Mouse (Mus musculus): ENCODE data around the gene Pttg1ip. TPM values are rescaled to one million over a fixed set of nuclear protein-coding genes. Genes with fewer than 3 reads are reported as not detected.

The Pttg1ip gene
- 198 and 200 TPM in 2 replicates for polyA plus RNA-seq (2014; fragmentation: Nextera tagmentation; extraction: Ambion mirVana)

- under 1% methylated on average over 64 of the region's 64 CpGs for WGBS
- Histone ChIP-seq H3K27ac (ENCODE audit: low read length) (peak within 1 kb of the TSS; percentile 91), H3K9me3 (ENCODE audit: control insufficient read depth, low read depth, low read length) (no peaks in the 10 kb centered on the region), H3K27me3 (ENCODE audit: control insufficient read depth, insufficient read depth, low read length) (no peaks in the 10 kb centered on the region), H3K36me3 (ENCODE audit: control insufficient read depth, insufficient read depth, low read length) (no peaks in the 10 kb centered on the region; the same call in 1 of the 2 replicates), H3K9ac (replicated peaks; ENCODE audit: low read depth, low read length) (peak within 1 kb of the TSS; percentile 79), H3K4me3 (ENCODE audit: low read depth, low read length) (peak within 1 kb of the TSS; percentile 85), H3K4me1 (ENCODE audit: control insufficient read depth, insufficient read depth, low read length) (0 out of 2 replicates have a peak, but pooled peaks cover 5% of the 10 kb centered on the region), H3K4me2 (replicated peaks; ENCODE audit: low read depth, low read length) (peak within 1 kb of the TSS; percentile 82)
- ATAC-seq (ENCODE audit: insufficient number of reproducible peaks, insufficient read depth, low FRiP score, low read depth) = peak; percentile 97
These were observed at the start of gene Pttg1ip for GRCm38 (mm10) chr10:77581408-77582284. TSS of gene Pttg1ip (plus strand) at chr10:77581720.

DNA sequence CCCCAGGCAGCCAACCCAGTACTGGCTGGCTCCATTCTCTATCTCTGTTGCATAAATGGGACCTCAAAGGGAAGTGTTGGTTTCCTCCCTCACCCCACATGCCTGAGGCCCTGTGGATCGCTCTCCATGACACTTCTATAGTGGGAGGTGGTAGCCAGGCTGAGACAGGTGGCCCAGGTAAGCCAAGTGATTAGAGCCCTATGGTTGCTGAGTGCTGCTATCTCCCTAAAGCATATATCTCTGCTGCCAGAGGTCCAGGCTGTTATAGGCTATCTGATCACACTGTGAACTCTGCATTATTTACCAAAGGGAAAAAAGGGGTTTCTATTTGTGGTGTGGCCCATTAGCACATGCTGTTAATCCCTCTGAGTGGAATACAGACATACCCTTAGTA is 49.5 kb upstream of the Pttg1ip start:
- no peak for ATAC-seq (ENCODE audit: insufficient number of reproducible peaks, insufficient read depth, low FRiP score, low read depth)
- Histone ChIP-seq H3K4me3 (ENCODE audit: low read depth, low read length) (no peak overlapping the region), H3K4me2 (replicated peaks; ENCODE audit: low read depth, low read length) (no peak overlapping the region), H3K9me3 (ENCODE audit: control insufficient read depth, low read depth, low read length) (no peaks in the 10 kb centered on the region), H3K36me3 (ENCODE audit: control insufficient read depth, insufficient read depth, low read length) (no peaks in the 10 kb centered on the region), H3K27ac (ENCODE audit: low read length) (no peak overlapping the region), H3K27me3 (ENCODE audit: control insufficient read depth, insufficient read depth, low read length) (no peaks in the 10 kb centered on the region), H3K4me1 (ENCODE audit: control insufficient read depth, insufficient read depth, low read length) (no peaks in the 10 kb centered on the region), H3K9ac (replicated peaks; ENCODE audit: low read depth, low read length) (no peak overlapping the region)
- 79% methylated on average over 1 of the region's 1 CpGs for WGBS

- no peak for ATAC-seq (ENCODE audit: insufficient number of reproducible peaks, insufficient read depth, low FRiP score, low read depth)
- H3K9ac ChIP-seq (replicated peaks; ENCODE audit: low read depth, low read length) = no peak overlapping the region
- no peaks in the 10 kb centered on the region for H3K27me3 ChIP-seq (ENCODE audit: control insufficient read depth, insufficient read depth, low read length)
- H3K36me3 ChIP-seq (ENCODE audit: control insufficient read depth, insufficient read depth, low read length) = no peaks in the 10 kb centered on the region
- no peak overlapping the region for H3K4me2 ChIP-seq (replicated peaks; ENCODE audit: low read depth, low read length)
- no peak overlapping the region for H3K4me3 ChIP-seq (ENCODE audit: low read depth, low read length)
- no peaks in the 10 kb centered on the region for H3K4me1 ChIP-seq (ENCODE audit: control insufficient read depth, insufficient read depth, low read length)
- H3K9me3 ChIP-seq (ENCODE audit: control insufficient read depth, low read depth, low read length) = no peaks in the 10 kb centered on the region
- 54% methylated on average over 8 of the region's 8 CpGs for WGBS
- no peak overlapping the region for H3K27ac ChIP-seq (ENCODE audit: low read length)
These were observed 44.8 kb upstream of the Pttg1ip start for GRCm38 (mm10) chr10:77536727-77537126.

DNA sequence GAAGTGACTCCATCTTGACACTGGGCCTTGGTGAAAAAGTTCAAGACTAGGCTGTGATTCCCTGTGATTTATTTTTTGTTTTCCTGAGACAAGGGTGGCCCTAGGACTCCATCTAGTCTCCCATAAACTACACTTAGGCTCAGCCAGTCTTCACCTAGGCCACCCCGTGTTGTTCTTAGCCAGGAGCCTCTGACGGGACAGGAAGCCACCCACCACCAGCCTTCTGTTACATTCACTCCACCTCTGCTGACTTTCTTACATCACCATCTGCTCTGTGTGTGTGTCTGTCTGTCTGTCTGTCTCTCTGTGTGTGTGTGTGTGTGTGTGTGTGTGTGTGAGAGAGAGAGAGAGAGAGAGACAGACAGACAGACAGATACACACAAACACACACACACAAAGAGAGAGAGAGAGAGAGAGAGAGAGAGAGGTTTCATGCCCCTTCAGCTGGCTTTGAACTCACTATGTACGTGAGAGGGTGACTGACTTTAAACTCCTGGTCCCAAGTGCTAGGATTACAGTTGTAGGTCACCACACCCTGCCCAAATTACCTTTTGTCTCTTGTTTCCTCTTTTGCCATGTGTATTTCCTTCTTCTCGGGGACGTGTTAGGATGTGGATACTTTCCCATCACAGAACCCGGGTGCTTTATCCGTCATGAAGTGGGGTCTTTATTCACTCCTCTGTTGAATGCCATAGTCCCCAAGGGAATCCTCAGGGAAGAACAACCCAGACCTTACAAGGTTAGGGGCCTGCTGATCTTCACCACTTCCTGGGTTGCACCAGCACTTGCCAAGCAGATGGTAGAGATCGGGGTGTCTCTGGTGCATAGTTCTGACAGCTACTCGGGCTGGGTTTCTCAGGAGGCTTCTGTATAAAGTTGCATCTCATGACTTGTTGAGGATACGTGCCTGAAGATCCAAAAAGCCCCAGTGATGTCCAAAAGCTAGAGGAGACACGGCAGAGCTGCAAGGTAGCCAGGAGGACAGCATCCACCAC is 44.0 kb upstream of the Pttg1ip start:
- Histone ChIP-seq H3K4me3 (ENCODE audit: low read depth, low read length) (no peak overlapping the region), H3K4me2 (replicated peaks; ENCODE audit: low read depth, low read length) (no peak overlapping the region), H3K27ac (ENCODE audit: low read length) (no peak overlapping the region), H3K9me3 (ENCODE audit: control insufficient read depth, low read depth, low read length) (no peaks in the 10 kb centered on the region), H3K36me3 (ENCODE audit: control insufficient read depth, insufficient read depth, low read length) (no peaks in the 10 kb centered on the region), H3K27me3 (ENCODE audit: control insufficient read depth, insufficient read depth, low read length) (no peaks in the 10 kb centered on the region), H3K4me1 (ENCODE audit: control insufficient read depth, insufficient read depth, low read length) (no peaks in the 10 kb centered on the region), H3K9ac (replicated peaks; ENCODE audit: low read depth, low read length) (no peak overlapping the region)
- no peak for ATAC-seq (ENCODE audit: insufficient number of reproducible peaks, insufficient read depth, low FRiP score, low read depth)
- WGBS = 81% methylated on average over 11 of the region's 11 CpGs

DNA sequence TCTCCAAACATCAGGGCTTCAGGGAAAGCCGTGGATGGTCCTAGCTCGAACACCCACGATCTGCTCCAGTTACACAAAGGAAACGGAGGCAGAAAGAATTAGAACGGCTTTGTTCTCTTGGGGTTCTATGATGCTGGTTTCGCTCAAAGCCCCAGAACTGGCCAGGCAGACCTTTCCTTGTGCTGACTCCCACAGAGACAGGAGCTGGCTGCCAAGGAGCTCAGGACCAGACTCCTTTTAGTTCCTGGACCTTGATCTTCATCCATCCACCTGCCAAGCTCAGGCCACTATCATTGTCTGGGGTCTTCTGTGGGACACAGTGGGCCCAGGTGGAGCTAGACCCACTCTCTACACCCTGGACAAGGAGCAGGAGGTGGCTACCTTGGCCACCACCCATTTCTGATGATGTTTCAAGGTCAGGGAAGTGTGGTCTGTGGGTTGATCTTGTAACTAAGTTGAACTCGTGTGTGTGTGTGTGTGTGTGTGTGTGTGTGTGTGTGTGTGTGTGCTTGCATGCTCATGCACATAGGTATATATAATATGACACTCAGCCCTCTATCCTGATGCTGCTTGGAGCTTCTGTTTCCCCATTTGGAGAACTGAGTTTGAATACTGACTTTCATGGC is 42.1 kb upstream of the Pttg1ip start:
- Histone ChIP-seq H3K4me3 (ENCODE audit: low read depth, low read length) (no peak overlapping the region), H3K27me3 (ENCODE audit: control insufficient read depth, insufficient read depth, low read length) (no peaks in the 10 kb centered on the region), H3K4me1 (ENCODE audit: control insufficient read depth, insufficient read depth, low read length) (no peaks in the 10 kb centered on the region), H3K36me3 (ENCODE audit: control insufficient read depth, insufficient read depth, low read length) (no peaks in the 10 kb centered on the region), H3K9me3 (ENCODE audit: control insufficient read depth, low read depth, low read length) (no peaks in the 10 kb centered on the region), H3K9ac (replicated peaks; ENCODE audit: low read depth, low read length) (no peak overlapping the region), H3K4me2 (replicated peaks; ENCODE audit: low read depth, low read length) (no peak overlapping the region), H3K27ac (ENCODE audit: low read length) (no peak overlapping the region)
- ATAC-seq (ENCODE audit: insufficient number of reproducible peaks, insufficient read depth, low FRiP score, low read depth) = no peak
- WGBS = 82% methylated on average over 7 of the region's 7 CpGs

DNA sequence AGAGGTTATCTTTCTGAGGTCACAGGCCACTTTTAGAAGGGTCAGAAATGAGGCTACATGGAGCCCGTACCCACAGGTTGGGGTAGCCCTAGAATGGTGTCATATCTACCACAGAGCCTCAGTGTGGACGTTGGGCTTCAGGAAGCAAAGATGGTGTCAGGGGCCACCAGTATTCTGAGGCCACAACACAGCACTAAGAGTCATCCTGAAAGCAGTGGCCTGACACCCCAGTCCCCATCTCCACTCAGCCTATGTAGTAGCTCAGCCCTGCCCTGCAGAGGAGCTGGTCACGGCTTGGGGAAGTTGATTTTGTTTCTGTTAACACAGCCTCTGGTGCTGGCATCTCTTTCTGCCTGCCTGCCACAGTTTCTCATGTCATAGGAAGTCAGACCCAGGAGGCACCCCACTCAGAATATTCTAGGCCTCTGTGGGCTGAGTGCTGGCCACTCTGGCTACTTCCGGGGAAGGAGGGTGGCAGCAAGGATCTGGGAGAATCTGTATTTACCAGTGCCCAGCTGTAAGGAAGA is 40.9 kb upstream of the Pttg1ip start:
- Histone ChIP-seq H3K4me1 (ENCODE audit: control insufficient read depth, insufficient read depth, low read length) (no peaks in the 10 kb centered on the region), H3K4me2 (replicated peaks; ENCODE audit: low read depth, low read length) (no peak overlapping the region), H3K27me3 (ENCODE audit: control insufficient read depth, insufficient read depth, low read length) (no peaks in the 10 kb centered on the region), H3K27ac (ENCODE audit: low read length) (no peak overlapping the region), H3K9me3 (ENCODE audit: control insufficient read depth, low read depth, low read length) (no peaks in the 10 kb centered on the region), H3K4me3 (ENCODE audit: low read depth, low read length) (no peak overlapping the region), H3K36me3 (ENCODE audit: control insufficient read depth, insufficient read depth, low read length) (no peaks in the 10 kb centered on the region), H3K9ac (replicated peaks; ENCODE audit: low read depth, low read length) (no peak overlapping the region)
- no peak for ATAC-seq (ENCODE audit: insufficient number of reproducible peaks, insufficient read depth, low FRiP score, low read depth)
- WGBS = 76% methylated on average over 4 of the region's 4 CpGs

DNA sequence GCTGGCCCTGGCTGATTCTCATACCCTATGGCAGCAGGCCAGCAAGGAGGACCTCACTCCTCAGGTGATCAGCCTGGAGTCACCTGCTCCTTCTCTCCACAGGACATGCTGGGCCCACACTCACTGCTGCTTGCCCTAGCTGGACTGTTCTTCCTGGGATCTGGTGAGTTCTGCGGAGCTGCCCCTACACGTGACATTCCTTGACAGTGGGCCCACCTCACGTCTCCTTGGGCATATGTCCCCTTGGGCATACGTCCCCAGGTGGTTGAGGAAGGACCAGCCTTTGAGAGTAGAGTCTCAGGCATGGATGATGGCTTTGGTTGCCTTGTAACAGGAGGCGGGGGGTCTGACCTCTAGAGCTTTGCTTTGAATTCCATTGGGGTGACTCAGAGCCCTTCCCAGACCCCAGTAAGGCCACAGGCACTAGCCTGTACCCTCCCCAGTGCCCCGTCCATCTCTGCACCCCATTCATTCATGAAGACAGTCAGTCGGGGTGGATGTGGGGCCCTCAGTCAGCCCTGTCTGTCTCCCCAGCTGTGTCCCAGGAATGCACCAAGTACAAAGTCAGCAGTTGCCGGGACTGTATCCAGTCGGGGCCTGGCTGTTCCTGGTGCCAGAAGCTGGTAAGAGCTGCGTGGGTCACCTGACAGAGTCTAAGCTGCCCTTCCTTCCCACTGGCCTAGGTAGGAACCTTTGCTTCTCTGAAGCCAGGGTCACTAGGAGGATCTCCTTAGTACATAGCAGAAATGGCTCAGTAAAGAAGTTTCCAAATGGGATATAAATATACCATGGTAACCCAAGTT is 39.5 kb upstream of the Pttg1ip start:
- no peak for ATAC-seq (ENCODE audit: insufficient number of reproducible peaks, insufficient read depth, low FRiP score, low read depth)
- Histone ChIP-seq H3K9ac (replicated peaks; ENCODE audit: low read depth, low read length) (no peak overlapping the region), H3K4me3 (ENCODE audit: low read depth, low read length) (no peak overlapping the region), H3K36me3 (ENCODE audit: control insufficient read depth, insufficient read depth, low read length) (no peaks in the 10 kb centered on the region), H3K9me3 (ENCODE audit: control insufficient read depth, low read depth, low read length) (no peaks in the 10 kb centered on the region), H3K4me2 (replicated peaks; ENCODE audit: low read depth, low read length) (no peak overlapping the region), H3K27me3 (ENCODE audit: control insufficient read depth, insufficient read depth, low read length) (no peaks in the 10 kb centered on the region), H3K27ac (ENCODE audit: low read length) (no peak overlapping the region), H3K4me1 (ENCODE audit: control insufficient read depth, insufficient read depth, low read length) (no peaks in the 10 kb centered on the region)
- 75% methylated on average over 10 of the region's 10 CpGs for WGBS
